Mouse (Mus musculus): ENCODE data around the gene Numbl. TPM values are rescaled to one million over a fixed set of nuclear protein-coding genes. Genes with fewer than 3 reads are reported as not detected.
"Not testable (repeated sequence)": the region's sequence is repeated elsewhere in the genome, so short reads cannot be mapped to it uniquely, and the experiment has no call there.

Gene Numbl
- polyA plus RNA-seq (2017; shearing (Covaris generic)) = not detected

DNA sequence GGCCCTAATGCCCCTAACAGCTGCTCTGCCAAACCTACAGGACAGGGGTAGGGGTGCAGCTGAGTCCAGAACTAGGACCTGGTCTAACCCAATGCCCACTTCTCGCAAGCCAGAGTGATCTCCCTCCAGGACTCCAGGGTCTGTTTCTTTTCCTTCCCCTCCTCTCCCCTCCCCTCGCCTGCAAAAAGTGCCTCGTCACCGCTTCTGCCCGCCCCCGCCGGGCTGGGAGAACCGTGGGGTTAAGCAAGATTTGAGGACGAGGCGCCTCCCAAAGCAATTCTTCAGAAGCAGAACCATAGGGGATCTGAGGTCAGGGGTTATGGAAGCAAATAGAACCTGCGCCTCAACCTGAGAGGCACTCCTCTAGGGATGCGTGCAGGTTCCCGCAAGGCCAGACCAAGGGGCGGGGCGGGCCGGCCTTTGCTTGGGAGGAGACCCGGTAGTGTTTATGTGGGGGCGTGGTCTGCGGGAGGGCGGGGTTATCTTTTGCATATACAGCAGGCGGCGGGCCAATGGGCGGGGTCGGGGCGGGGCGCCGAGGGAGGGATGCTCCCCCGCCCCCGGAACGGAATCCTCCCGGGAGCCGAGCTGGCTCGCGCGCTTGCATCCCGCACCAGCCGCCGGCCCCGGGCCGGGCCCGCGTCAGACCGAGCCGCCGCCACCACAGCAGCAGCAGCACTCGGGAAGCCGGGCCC is at the start of gene Numbl:
TSS of gene Numbl (plus strand) at position 229 of the 695 bp plus-strand sequence.
- ATAC-seq = peak; percentile 77

DNA sequence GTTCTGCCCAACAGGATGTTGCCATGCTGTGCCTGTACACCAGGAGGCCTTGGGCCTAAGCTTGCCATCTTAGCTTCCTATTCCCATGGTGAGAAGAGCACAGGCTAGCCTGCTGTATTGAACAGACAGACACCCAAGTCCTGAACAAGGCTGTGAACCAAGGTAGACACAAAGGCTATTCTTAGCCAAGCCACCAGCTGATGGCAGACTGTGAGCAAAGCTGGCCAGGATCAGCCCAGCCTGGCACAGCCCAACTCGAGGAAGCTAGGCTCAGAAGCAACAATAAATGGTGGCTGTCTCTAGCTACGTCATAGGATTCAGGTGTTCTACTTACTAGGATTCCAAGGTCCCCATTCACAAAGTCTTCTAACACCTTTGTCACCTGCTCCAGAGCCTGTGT is 45.6 kb upstream of the Numbl start:
- ATAC-seq = no peak

DNA sequence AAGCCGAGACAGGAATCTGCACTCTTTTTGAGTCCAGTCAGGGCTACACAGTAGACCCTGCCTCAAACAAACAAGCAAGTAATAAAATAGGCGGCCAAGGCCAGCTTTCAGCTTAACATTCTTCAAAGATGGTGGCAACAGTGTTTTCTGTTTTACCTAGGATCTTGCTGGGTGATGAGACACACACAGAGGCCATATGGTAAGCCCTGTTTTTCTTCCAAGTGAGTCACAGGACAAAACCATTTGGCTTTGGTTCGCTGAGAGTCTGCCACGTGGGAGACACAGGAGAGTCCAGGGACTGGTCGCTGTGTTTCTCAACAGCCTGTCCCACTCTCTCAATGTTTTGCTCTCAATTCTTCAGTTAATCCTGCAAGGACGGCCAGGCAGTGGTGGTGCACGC is 39.6 kb upstream of the Numbl start:
- no peak for ATAC-seq

DNA sequence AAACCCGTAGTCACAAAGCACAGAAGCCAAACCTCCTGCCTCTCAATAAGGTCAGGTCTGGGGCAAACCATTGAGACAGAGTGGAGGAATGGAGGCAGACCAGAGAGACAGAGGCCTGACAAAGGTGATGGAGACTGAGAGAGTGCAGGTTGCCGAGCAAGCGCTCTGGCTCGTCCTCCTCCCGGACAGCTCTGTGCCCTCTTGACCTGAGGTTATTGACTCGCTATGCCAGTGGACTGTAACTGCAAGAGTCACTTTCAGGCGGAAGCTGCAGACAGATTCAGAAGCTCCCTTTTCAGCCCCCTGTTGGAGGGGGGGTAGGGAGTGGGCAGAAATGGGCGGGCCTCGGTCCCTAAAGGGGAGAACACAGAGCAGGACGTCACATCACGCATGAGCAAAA is 38.3 kb upstream of the Numbl start:
- ATAC-seq = no peak

DNA sequence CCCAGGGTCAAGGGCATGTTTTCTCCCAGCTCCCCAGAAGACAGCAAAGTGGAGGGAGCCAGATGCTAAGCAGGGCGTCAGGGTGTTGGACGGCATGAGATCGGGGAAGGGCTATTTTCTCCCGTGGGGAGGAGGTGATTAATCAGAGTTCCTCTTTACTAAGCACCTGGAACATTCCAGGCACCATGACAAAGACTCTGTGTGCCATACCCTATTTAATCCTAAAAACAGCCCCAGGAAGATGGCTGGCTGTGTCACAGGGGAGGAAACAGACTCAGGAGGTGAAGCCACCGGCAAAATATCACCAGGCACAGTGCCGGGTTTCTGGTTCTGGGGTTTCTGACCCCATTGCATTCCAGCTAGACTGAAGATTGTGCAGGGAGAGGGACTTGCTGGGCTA is 36.3 kb upstream of the Numbl start:
- ATAC-seq = no peak

DNA sequence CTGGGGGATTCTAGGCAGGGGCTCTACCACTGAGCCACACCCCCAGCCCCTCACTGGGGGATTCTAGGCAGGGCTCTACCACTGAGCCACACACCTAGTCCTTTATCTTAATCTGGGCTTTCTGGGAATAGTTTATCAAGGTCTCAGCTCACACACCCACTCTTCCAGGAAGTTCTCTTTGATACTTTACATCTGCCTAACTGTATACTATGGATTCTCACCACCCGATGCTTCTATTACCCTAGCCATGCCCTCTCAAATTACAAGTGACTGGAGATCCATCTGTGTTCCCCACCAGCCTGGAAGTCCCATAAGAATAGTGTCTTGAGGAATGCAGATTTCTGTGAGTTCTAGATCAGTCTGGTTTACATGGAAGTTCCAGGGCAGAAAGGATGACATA is 35.7 kb upstream of the Numbl start:
- ATAC-seq = no peak

DNA sequence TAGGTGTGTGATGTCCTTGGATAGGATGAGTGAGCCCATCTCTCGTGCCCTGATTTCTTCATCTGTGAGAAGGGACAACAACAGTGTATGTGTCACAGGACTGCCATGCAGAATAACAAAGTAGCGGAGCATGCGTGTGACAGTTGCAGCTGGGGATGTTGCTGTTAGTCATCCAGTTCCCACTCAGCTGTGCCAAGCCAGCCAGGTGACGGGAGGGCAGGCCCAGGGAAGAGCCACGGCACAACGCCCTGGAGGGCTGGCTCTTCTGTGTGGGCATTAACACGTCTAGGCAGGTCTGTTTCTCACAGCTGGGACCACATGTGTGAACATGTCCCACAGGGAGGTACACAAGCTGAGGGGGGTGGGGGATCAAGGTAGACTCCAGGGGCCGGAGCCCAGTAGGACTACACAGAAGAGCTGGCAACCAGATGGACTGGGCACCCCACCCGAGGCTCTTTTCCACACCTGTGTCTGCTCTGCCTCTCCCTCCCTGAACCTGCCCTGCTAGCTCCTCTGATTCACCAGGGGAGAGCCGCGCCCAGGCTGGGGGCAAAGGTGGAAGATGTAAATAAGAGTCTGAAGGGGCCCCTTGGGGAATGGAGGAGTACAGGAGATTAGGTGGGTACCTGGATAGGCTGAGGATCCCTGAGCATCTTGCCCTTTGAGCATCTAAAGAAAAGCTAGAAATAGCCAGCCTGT is 33.2 kb upstream of the Numbl start:
- no peak for ATAC-seq

DNA sequence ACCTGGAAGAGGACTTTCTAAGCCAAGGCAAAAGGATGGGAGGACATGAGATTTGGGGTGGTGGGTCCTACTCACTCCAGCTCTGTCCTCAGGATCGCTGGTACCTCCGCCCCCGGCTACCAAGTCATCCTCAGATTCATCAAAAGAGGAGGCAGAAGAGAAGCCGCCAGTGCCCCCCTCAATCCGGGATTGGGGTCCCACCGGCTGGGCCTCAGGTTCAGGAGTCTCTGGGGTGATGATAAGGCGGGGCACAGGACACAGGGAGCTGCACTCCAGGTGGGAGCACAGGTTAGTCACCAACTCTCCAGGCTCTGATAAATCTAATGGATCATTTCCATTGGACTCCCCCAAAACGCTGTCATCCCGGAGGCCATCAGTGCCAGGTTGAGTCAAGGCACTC is 31.0 kb upstream of the Numbl start:
- no peak for ATAC-seq

DNA sequence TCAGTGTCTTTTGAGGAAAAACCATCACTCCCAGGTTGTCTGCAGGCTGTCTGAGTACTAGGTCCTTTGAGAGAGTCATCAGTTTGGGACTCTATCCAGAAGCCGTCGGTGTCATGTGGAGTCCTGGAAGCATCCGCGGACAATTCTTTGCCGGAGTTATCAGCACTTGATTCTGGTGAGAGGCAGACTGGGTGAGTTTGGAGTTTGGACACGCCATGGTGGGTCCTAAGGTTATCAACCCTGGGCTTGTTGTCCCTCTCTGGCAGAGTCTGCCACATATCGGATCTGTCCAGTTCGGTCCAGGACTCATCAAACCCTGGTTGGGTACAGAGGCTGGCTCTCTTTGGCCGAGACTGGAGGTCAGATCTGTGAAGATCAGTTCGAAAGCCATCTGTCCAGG is 30.6 kb upstream of the Numbl start:
- no peak for ATAC-seq

DNA sequence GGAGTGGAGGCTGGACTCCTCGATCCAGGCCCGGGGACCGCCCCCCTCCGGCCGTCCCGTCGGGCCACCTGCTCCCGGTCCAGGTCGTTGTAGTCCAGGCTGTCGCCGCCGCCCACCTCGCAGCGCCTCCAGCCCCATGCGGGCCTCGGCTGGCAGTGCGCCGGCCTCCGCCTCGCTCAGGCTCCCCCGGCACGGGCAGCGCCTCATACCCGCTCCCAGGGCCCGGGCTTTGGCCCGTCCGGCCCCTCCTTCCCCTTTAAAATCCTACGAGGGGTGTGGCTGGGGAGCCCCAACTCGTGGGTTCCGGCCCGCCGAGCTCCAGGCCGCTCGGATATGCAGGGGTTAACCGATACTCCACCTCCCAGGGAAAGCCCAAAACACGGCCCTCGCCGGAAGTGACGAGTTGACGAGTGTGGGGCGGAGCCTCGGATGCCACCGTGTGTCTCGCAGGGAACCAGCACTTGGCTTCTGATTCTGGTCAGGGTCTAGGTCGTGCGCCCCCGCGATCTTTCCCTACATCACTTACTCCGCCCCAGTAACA is 29.9 kb upstream of the Numbl start, which contains the start of gene Itpkc:
TSS of gene Itpkc (minus strand) at position 381 of the 541 bp plus-strand sequence.
- ATAC-seq = peak; percentile 88

DNA sequence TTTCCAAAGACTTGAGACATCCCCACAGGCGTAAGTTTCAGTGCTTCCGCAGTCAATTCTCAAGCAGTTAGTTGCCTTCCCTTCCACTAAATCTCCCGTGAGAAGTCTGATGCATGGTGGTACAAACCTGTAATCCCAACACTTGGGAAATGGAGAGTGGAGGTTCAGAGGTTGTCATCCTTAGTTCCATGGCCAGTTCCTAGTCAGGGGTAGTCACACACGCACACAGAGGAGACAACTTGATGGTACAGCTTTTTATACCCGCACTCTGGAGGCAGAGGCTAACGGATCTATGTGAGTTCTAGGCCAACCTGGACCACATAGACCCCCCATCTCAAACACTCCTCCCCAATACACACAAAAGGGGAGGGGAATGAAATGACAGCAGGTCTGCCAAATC is 29.4 kb upstream of the Numbl start:
- ATAC-seq = peak; percentile 6

DNA sequence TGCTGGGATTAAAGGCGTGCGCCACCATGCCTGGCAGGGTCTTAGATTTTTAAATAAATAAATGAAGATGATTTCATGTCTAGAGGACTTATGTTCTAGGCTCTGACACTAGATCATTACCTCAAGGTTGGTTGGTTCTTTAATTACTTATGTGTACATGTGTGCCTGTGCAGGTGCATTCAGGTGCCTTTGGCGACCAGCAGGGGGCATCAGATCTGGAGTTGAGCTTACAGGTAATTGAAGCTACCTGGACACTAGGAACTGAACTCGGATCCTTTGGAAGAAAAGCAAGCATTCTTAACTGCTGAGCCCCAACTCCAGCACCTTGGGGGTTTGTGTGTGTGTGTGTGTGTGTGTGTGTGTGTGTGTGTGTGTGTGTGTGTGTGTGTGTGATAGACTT is 27.5 kb upstream of the Numbl start:
- ATAC-seq = no peak

DNA sequence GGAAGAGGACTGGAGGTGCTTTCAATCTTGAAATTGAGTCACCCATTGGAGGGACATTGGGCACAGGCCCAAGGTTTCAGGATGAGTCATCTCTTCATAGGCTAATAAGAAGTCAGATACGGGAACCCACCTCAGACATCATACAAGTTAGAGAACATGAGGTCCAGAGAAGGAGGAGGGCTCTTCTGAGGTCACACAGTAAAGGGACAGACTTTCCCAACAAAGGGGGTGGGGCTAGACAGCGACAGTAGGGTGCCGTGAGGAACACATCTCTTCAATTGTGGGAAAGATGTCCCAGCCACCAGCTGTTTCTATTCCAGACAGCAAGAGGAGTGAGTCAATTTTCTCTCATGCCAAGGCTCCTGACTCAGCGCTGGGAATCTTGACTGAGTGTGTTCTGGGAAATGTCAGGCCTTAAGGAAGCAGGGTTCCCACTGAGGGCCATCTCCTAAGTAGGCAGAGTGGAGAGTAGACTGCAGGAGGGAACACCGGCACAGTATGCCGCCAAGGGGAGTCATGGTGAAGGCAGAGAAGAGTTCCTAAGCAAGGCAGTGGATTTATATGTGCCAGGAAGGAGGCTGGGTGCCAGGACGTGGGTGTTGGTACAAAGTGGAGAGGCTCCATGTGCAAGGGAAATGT is 26.4 kb upstream of the Numbl start:
- no peak for ATAC-seq

DNA sequence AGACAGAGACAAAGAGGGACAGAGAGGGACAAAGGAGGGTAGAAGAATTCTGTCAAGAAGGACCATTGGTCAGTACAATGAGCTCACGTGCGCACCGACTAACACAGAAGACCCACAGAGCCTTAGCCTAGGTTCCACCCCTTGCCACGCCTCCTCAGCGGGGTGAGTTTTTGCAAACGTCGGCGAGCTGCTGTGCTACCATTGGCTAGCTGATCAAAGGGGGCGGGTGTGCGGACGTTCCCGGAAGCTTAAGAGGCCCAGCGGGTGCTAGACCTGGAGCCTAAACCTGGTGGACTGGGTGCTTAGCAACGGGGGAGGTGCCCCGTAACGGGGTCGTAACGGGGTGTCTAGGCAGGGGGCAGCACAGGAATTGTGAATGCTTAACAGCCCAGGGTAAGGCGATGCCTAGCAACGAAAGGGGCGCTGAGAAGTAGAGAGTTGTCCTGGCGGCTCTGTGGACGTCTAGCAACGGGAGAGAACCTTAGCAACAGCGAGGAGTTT is 25.4 kb upstream of the Numbl start, which contains the start of gene Coq8b:
TSS of gene Coq8b (plus strand) at position 243 of the 501 bp plus-strand sequence.
- ATAC-seq = peak; percentile 87

DNA sequence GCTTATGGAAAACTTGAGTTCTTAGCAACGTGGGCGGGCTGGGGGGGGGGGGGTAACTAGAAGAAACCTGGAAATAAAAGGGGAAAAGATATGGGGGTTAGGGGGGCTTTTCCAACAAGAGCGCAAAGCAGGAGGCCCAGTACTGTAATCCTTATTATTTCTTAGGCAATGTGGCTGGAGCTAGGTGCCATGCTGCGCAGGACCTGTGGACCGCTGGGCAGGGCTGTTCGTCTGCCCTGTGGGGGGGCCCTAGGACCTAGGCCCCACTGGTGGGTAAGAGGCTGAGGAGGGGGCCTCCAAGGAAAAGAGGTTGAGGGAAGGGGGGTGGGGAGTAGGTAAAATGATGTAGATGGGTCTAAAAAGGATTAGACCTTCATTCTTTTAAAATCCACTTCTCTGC is 24.9 kb upstream of the Numbl start:
- ATAC-seq = no peak

DNA sequence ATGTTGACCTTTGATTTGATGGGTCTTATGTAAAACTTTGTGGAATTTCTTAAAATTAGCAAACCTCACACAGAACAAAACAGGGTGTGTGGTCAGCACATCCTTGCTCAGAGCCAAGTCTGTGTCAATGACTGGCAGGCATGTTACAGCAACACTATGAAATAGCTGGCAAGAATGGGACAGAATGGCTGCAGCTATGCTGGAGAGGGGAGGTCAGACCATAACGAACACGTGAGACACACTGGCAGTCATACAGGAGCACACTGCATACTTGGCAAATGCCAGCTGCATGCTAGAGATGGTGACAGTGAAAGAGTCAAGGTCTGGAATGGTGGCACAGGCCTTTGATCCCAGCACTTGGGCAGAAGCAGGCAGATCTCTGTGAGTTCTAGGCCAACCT is 22.5 kb upstream of the Numbl start:
- ATAC-seq = no peak

DNA sequence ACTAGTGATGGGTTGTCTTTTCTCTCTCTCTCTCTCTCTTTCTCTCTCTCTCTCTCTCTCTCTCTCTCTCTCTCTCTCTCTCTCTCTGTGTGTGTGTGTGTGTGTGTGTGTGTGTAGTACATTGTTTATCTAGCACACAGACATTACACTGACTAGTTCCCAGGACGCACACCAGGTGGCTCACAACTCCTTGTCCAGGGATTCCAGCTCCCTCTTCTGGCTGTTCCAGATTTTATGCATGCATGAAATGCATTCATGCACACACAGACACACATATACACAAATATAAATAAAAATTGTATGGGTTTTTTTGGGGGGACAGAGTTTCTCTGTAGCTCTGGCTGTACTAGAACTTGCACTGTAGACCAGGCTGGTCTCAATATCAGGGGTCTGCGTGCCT is 20.7 kb upstream of the Numbl start:
- no peak for ATAC-seq

DNA sequence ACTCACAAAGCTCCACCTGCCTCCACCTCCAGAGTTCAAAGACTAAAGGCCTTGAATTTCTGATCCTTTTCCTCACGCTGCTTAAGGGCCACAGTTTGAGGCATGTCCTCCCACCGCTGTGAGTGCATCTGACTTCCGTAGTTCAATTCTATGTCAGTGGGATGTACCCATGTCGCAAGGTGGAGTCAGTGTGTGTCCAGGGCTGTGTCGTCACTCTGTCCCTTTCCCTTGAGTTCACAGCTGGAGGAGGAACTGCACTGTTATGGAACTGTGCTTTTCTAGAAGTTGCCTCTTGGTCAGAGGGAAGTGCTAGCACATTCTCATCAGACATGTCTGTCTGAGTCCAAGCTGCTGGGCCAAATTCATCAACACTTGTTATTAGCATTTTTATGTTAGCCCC is 19.7 kb upstream of the Numbl start:
- ATAC-seq = no peak

DNA sequence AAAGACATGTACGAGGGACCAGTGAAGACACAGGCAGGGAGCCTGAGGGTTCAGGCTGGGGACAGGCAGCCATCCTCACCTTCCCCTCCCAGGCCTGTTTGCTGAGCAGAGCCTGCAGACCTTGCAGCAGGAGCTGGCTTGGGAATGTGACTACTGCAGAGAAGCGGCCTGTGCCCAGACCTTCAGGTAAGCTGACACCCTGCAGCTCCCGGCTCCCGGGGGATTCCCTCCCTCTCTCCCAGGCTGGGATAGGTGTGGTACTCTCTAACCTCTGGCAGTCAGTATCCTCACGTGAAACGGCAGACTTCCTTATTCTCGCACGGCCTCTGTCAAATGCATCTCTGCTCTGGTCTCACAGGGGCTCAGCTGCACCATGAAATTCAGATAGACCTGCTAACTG is 15.0 kb upstream of the Numbl start:
- no peak for ATAC-seq

DNA sequence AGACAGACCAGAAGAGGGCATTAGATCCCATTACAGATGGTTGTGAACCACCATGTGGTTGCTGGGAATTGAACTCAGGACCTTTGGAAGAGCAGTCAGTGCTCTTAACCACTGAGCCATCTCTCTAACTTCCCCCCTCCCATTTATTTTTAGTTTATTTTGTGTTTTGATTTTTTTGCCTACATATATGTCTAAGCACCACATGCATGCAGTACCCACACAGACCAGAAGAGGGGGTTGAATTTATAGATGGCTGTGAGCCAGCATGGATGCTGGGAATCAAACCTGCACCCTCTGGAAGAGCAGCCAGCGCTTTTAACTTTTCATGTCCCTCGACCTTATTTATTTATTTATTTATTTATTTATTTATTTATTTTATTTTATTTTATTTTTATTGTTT is 14.1 kb upstream of the Numbl start:
- ATAC-seq = not testable (repeated sequence)

DNA sequence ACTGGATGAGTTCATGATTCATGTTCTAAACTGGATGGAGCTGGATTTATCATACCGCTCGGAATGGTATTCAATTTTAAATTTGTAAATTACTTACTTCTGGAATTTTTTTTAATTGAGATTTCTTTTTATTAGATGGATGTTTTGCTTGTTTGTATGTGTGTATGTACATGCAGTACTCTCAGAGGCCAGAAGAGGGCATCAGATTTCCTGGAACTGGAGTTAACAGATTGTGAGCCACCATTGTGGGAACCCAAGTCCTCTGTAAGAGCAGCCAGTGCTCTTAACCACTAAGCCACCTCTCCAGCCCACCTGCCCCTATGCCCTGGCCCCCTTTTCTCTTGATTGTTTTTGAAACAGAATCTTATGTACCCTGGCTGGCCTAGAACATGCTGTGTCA is 9.1 kb upstream of the Numbl start:
- ATAC-seq = peak; percentile 19

DNA sequence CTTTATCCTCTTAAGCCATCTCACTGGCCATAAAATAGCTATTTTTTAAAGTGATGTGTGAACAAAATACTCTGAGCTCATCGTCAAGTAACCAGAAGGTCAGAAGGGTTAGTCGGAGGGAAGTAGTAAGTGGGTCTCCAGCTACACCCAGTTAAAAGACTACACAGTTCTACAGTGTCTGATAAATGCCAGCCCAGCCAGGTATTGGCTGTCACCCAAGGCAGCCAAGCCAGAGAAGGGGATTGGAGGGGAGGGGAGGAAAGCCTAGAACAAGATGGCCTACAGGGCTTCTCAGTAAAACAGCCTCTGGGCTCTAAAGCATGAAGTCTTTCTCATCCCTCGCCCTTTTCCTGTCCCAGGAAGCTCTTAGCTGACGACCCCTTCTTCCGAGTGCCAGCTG is 8.3 kb upstream of the Numbl start:
- ATAC-seq = no peak

DNA sequence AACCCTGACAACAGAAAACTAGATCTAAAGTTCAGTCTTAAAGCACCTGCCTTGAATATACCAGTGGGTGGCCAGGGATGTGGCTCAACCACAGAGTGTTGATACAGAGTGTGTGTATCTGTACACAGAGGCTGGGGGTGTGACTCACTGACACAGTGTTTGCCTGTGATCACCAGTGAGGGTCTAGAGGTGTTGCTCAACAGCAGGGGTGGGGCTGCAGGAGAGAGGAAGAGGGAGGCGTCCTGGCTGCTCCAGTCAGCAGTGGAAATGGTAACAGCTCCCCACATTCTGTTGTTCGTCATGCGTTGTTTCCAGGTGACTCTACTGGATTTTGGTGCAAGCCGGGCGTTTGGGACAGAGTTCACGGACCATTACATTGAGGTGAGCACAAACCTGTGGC is 6.3 kb upstream of the Numbl start:
- no peak for ATAC-seq

All from activated CD4-positive, CD25-positive, alpha-beta regulatory T cell, adult 4 months (primary cell).